Mouse (Mus musculus) intestine, embryonic 14.5 days (tissue): ENCODE measurements around the gene Tm6sf1. TPM values are rescaled to one million over a fixed set of nuclear protein-coding genes. Genes with fewer than 3 reads are reported as not detected.

Experiments
- ATAC-seq: fragments of 200-750 bp; cut with Nextera tagmentation; replicated peaks from 2 replicates; pipeline ENCODE4 v1.8.0; 2017; ENCODE audit warnings: low read depth, moderate number of reproducible peaks, moderate TSS enrichment, moderate library complexity; ENCODE audit not compliant: low FRiP score, low TSS enrichment
- DNase-seq: peaks from one replicate; pipeline ENCODE4 v3.0.0-alpha.2; 2018; ENCODE audit warnings: low spot score
- H3K27ac ChIP-seq: fragments of 300-500 bp; sonication (generic); 2 replicates; pipeline ENCODE4 v1.5.1; 2014; ENCODE audit warnings: low read depth, mild to moderate bottlenecking, control low read depth
- H3K27me3 ChIP-seq: fragments of 300-500 bp; sonication (generic); replicated peaks from 2 replicates; pipeline ENCODE4 v1.6.1; 2014; ENCODE audit warnings: low read length, control low read depth; ENCODE audit not compliant: control insufficient read depth, insufficient read depth
- H3K36me3 ChIP-seq: fragments of 300-500 bp; sonication (generic); 2 replicates; pipeline ENCODE4 v1.6.1; 2014; ENCODE audit warnings: low read length, control low read depth; ENCODE audit not compliant: control insufficient read depth, insufficient read depth
- H3K4me1 ChIP-seq: fragments of 300-500 bp; sonication (generic); replicated peaks from 2 replicates; pipeline ENCODE4 v1.6.1; 2014; ENCODE audit warnings: low read length, control low read depth, mixed read lengths; ENCODE audit not compliant: control insufficient read depth, insufficient read depth
- H3K4me2 ChIP-seq: fragments of 300-500 bp; sonication (generic); 2 replicates; pipeline ENCODE4 v1.6.1; 2014; ENCODE audit warnings: low read length
- H3K4me3 ChIP-seq: fragments of 300-500 bp; sonication (generic); 2 replicates; pipeline ENCODE4 v1.5.1; 2014; ENCODE audit warnings: low read depth, low read length, control low read depth, mixed read lengths
- H3K9ac ChIP-seq: fragments of 300-500 bp; sonication (generic); 2 replicates; pipeline ENCODE4 v1.6.1; 2014; ENCODE audit warnings: mild to moderate bottlenecking, low read length
- H3K9me3 ChIP-seq: fragments of 300-500 bp; sonication (generic); 2 replicates; pipeline ENCODE4 v1.6.1; 2016; ENCODE audit warnings: low read length, control low read depth; ENCODE audit not compliant: control insufficient read depth
- WGBS: fragments of 180-500 bp; shearing (Covaris S2); extraction: QIAGEN DNeasy Blood & Tissue Kit; methylation state at CpG from one replicate; pipeline ENCODE4 v1.1.7; 2014; 5-methylcytosine and 5-hydroxymethylcytosine counted together
- polyA plus RNA-seq: library from polyadenylated mRNA; unstranded; fragments of >200 nt; fragmentation: Nextera tagmentation; extraction: Ambion mirVana; gene quantifications from 2 replicates; pipeline ENCODE4 v1.2.1, GENCODE M21; 2014

Tm6sf1 gene
- polyA plus RNA-seq, 1 experiment from 2014 or later: 19.8 TPM

DNA sequence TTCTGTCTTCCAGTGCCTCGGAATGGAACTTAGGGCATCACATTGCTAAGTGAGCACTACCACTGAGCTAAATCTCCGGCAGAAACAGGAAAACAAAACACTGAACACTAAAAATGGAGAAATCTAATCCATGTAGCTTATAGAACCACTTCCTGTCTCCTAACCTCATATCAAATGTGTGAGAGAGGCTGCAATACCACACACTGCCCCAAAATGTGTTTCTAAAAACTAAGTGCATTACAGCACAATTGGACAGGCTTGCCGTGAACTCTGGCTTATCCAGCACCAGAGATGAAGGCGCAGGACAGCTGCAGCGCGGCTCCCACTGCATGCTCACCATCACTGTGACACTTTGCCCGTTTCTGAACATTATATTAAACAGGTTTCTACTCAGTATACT, 70.2 kb downstream of the Tm6sf1 start:
- H3K27ac ChIP-seq: no peak overlapping the region
- H3K36me3 ChIP-seq: no peaks in the 10 kb centered on the region
- H3K4me2 ChIP-seq: no peak overlapping the region
- no peaks in the 10 kb centered on the region for H3K27me3 ChIP-seq
- H3K9me3 ChIP-seq: no peaks in the 10 kb centered on the region
- 73% methylated on average over 7 of the region's 7 CpGs for WGBS
- no peak for DNase-seq
- H3K4me1 ChIP-seq: peaks cover 9% of the 10 kb centered on the region
- no peak for ATAC-seq
- H3K9ac ChIP-seq: no peak overlapping the region
- no peak overlapping the region for H3K4me3 ChIP-seq

DNA sequence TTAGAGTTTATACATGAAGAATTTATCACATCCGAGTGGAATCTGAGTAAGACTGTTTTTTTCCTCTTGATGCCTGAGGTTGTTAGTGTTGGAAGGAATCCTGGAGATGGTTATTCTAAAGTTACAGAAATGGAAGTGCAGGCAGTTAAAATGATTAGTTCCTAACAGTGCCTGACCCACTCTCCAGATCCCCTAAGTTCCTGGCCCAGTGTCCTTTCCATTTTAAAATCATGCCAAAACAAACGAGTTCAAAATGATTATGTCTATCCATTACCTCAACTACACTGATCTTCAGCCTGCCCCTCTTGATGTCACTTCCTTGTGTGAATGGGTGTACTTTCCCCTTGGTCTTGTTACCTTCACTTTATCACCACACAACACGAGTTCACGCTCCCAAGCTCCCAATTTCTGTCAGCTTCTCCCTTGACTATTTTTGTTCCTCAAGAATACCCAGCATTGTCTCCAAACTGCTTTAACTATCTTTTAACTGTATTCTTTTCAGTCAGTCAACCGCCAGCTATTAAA, 73.8 kb downstream of the Tm6sf1 start:
- Histone ChIP-seq H3K27ac (no peak overlapping the region), H3K36me3 (no peaks in the 10 kb centered on the region), H3K4me2 (peak overlapping the region; percentile 57), H3K27me3 (no peaks in the 10 kb centered on the region; the same call in 1 of the 2 replicates), H3K9me3 (no peaks in the 10 kb centered on the region), H3K9ac (peak overlapping the region; percentile 86; the same call in 1 of the 2 replicates), H3K4me3 (peak overlapping the region; percentile 72), H3K4me1 (peaks cover 9% of the 10 kb centered on the region)
- WGBS: 36% methylated on average over 5 of the region's 5 CpGs
- no peak for DNase-seq
- ATAC-seq: no peak

DNA sequence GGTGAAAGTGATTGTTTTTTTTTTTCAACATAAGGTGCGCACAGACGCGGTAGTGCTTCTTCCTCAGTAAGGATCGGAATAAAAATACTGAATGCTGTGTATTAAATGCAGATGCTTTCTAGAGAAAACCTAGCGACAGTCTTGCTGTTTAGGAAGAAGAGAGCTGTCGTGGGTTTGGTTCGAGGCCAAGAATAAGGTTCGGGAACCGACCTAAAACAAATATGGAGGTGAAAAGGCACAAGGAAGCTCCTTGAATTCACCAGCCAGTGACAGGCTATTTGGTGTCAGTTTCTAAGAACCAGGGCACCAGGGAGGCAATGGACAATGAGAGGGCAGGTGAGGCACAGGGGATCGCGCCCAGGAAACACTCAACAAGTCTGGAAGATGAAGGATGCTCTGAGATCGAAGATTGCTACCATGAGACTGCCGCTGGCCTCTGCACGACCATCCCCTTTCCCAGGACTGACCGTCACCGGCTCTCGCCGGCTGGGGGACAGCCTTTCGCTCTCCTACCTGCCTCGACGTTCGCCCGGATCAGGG, 74.3 kb downstream of the Tm6sf1 start:
- no peaks in the 10 kb centered on the region for H3K36me3 ChIP-seq
- H3K9me3 ChIP-seq: no peaks in the 10 kb centered on the region
- peak overlapping the region; percentile 86 for H3K9ac ChIP-seq
- peak overlapping the region; percentile 57 for H3K4me2 ChIP-seq
- peak; percentile 25; the same call in 1 of the 2 replicates for ATAC-seq
- H3K4me1 ChIP-seq: peaks cover 9% of the 10 kb centered on the region
- peak overlapping the region; percentile 92 for H3K27ac ChIP-seq
- WGBS: 4% methylated on average over 23 of the region's 23 CpGs
- peak overlapping the region; percentile 72 for H3K4me3 ChIP-seq
- DNase-seq: no peak
- no peaks in the 10 kb centered on the region; the same call in 1 of the 2 replicates for H3K27me3 ChIP-seq

DNA sequence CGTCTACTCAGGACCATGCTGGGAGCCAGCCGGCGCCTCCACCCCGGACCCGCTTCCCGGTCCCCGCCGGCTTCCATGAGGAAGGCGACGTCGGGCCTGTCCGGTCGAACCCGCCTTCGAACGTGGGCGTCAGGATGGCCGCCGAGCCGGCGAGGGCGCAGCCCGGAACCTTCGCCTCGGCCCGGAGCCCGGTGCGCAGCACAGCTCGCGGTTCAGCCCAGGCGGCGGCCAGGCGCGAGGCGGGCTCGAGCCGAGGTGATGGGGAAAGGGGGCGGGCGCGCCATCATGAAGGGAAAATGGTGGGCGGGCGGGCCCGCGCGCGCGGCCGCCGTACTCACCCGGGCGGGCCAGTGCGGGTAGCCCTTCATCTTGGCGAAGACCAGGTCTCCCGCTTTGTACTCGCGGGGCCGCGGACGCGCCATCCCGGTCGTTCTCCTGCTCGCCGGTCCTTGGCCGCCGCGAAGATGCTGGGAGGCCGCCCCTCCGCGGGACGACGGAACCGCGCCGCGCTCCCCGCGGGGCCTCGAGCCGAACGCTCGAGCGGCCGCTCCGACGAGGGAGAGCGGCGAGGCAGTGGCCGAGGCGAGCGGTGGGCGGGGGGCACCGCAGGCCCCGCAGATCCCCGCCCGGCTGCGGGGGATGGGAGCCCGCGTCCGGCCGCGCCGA, 74.9 kb downstream of the Tm6sf1 start:
- WGBS: under 1% methylated on average over 97 of the region's 103 CpGs
- ATAC-seq: peak; percentile 83

More for the DNA sequence above, 74.9 kb downstream of the Tm6sf1 start:
- no peaks in the 10 kb centered on the region for H3K36me3 ChIP-seq
- no peaks in the 10 kb centered on the region; the same call in 1 of the 2 replicates for H3K27me3 ChIP-seq
- peak overlapping the region; percentile 92 for H3K27ac ChIP-seq
- H3K9me3 ChIP-seq: no peaks in the 10 kb centered on the region
- peak overlapping the region; percentile 86 for H3K9ac ChIP-seq
- peaks cover 9% of the 10 kb centered on the region for H3K4me1 ChIP-seq
- peak overlapping the region; percentile 57 for H3K4me2 ChIP-seq
- H3K4me3 ChIP-seq: peak overlapping the region; percentile 72
- DNase-seq: peak; percentile 82

Other genes with a start within 250 kb of the Tm6sf1 start
- gene Homer2, start 151.5 kb upstream of the Tm6sf1 start, polyA plus RNA-seq: 21.7 and 33.8 TPM in 2 replicates
- 125 and 136 TPM in 2 replicates for gene Ramac, start 96.1 kb upstream of the Tm6sf1 start, polyA plus RNA-seq
- gene 3110040N11Rik, start 69.5 kb upstream of the Tm6sf1 start, polyA plus RNA-seq: 48.1 and 50.4 TPM in 2 replicates
- 76.5 and 78.3 TPM in 2 replicates for gene Btbd1, start 29.6 kb upstream of the Tm6sf1 start, polyA plus RNA-seq
- gene Gm10160, start 3.2 kb upstream of the Tm6sf1 start, polyA plus RNA-seq: not detected in 2 replicates
- gene Hdgfl3, start 75.5 kb downstream of the Tm6sf1 start, polyA plus RNA-seq: 17.5 and 19.1 TPM in 2 replicates
- 6.2 and 7.2 TPM in 2 replicates for gene Bnc1, start 133.3 kb downstream of the Tm6sf1 start, polyA plus RNA-seq